Mouse (Mus musculus) cortical plate, adult 2 months (tissue): ENCODE results near the gene Myf5. TPM values are rescaled to one million over a fixed set of nuclear protein-coding genes. Genes with fewer than 3 reads are reported as not detected.

ENCODE experiments used
- H3K27ac ChIP-seq: fragments of 200-500 bp; 2 replicates; pipeline ENCODE4 v1.5.1; 2012; ENCODE audit warnings: low read length, control low read depth, inconsistent platforms; ENCODE audit not compliant: insufficient read depth
- H3K4me1 ChIP-seq: fragments of 200-500 bp; 2 replicates; pipeline ENCODE4 v1.6.1; 2011; ENCODE audit warnings: low read length; ENCODE audit not compliant: control insufficient read depth, insufficient read depth
- H3K4me3 ChIP-seq: fragments of 200-500 bp; 2 replicates; pipeline ENCODE4 v1.5.1; 2011; ENCODE audit warnings: mild to moderate bottlenecking, low read length, control low read depth; ENCODE audit not compliant: insufficient read depth
- CTCF ChIP-seq: fragments of 200-500 bp; IDR thresholded peaks from 2 replicates; pipeline ENCODE4 v1.5.1; 2011; ENCODE audit warnings: mild to moderate bottlenecking, control low read depth, low read length; ENCODE audit not compliant: insufficient read depth; ENCODE audit errors: extremely low read depth
- POLR2A ChIP-seq: fragments of 200-500 bp; IDR thresholded peaks from 2 replicates; pipeline ENCODE4 v1.6.1; 2011; ENCODE audit warnings: mild to moderate bottlenecking, low read length, control low read depth; ENCODE audit not compliant: insufficient read depth; ENCODE audit errors: extremely low read depth
- polyA plus RNA-seq: library from polyadenylated mRNA; depleted of rRNA; stranded (reverse); fragments of >200 nt; gene quantifications from 2 replicates; pipeline ENCODE4 v1.2.3, GENCODE M21; 2012; rRNA removed

Myf5 gene
- polyA plus RNA-seq, 1 experiment = not detected

DNA sequence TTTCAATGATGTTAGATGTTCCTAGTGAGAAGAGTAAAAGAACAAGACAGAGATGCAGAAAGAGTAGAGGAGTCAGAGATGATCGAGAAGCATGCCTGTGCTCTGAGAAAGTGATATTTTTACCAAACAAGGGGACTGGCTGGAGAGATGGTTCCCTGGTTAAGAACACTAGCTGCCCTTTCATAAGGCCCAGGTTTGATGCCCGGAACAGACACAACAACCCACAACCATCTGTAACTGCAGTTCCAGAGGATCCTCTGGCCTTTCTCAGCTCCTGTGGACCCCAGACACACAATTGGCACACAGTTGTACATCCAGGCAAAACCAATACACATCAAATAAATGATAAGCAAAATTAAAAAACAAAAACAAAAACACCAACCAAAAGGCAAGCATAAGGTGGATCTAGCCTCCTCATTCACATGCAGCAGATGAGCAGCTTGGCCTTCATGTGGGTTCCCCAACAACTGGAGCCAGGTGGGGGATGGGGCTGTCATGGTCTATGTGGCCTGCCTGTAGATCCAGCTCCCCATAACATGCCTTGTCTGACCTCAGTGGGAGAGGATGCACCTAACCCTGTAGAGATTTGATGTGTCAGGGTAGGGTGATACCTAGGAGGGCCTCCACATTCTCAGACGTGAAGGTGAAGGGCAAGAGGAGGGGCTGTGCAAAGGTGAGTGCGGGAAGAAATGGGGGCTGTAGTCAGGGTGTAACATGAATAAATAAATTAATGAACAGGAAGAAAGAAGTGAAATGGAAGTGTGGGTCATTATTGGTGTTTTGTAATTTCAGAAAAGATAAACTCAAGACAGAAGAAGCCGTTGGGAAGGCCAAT is 36.2 kb downstream of the Myf5 start:
- Histone ChIP-seq H3K4me1 (no peaks in the 10 kb centered on the region), H3K4me3 (no peak overlapping the region), H3K27ac (no peak overlapping the region)

DNA sequence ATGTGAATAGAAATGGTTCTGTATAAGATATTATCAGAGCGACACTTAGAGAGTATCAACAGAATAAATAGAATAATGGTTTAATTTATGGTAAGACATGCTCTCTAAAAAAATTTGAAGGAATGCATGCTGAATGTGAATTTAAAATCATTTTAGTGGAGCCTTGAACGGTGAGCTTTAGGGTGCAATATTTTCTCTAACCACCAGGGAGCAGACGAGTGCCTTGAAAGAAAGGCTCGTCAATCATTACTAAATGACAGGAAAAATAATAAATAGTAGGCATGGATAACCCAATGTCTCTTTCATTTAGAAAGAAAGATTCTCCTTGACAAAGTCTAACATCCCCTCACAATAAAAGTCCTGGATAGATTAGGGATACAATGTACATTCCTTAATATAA is 43.2 kb downstream of the Myf5 start:
- TF ChIP-seq CTCF (peak; percentile 55), POLR2A (no peak)
- H3K27ac ChIP-seq = no peak overlapping the region
- no peaks in the 10 kb centered on the region for H3K4me1 ChIP-seq
- no peak overlapping the region for H3K4me3 ChIP-seq

More for the DNA sequence above, 36.2 kb downstream of the Myf5 start:
- TF ChIP-seq CTCF (no peak), POLR2A (no peak)

DNA sequence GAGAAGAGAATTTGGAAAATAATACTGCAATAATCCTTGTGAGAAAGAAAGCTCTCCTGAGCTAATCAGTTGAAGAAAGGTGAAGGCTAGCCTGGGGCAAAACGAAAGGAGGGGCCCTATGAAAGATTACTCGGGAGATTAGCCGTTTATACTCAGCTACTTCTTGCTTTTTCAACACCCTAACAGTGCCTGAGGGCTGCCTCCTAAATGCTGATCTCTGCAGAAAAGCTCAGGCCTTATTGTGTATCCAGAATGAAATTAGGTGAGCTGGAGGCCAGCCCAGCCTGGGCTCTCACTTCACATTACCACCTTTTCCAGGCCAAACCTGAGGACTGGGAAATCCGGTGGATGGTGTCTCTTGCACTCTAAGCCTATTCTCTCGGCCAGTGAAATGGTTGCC is 49.0 kb downstream of the Myf5 start:
- Histone ChIP-seq H3K4me3 (no peak overlapping the region), H3K4me1 (no peaks in the 10 kb centered on the region), H3K27ac (no peak overlapping the region)
- TF ChIP-seq CTCF (no peak), POLR2A (no peak)

Other genes with a start within 250 kb of the Myf5 start
- 20.0 and 21.3 TPM in 2 replicates for gene Lin7a, start 214.4 kb downstream of the Myf5 start, polyA plus RNA-seq
- not detected in 2 replicates for gene Myf6, start 8.6 kb upstream of the Myf5 start, polyA plus RNA-seq
- 0.06 and 0.09 TPM in 2 replicates for gene Ptprq, start 233.9 kb upstream of the Myf5 start, polyA plus RNA-seq